Mouse (Mus musculus) liver, embryonic 12.5 days (tissue): Measurements from ENCODE around the gene Tor1aip2. TPM values are rescaled to one million over a fixed set of nuclear protein-coding genes. Genes with fewer than 3 reads are reported as not detected.
A peak's percentile ranks its signal among the peaks of the same experiment; 100 is the strongest.

Experiments used
- ATAC-seq: fragments of 200-750 bp; cut with Nextera tagmentation; 2 replicates; pipeline ENCODE4 v1.8.0; 2017; ENCODE audit warnings: moderate number of reproducible peaks, mild to moderate bottlenecking, moderate library complexity
- H3K27ac ChIP-seq: fragments of 300-500 bp; sonication (generic); 2 replicates; pipeline ENCODE4 v1.5.1; 2016; ENCODE audit warnings: mild to moderate bottlenecking
- H3K27me3 ChIP-seq: fragments of 300-500 bp; sonication (generic); replicated peaks from 2 replicates; pipeline ENCODE4 v1.6.1; 2016; ENCODE audit warnings: mild to moderate bottlenecking, moderate library complexity
- H3K36me3 ChIP-seq: fragments of 300-500 bp; sonication (generic); 2 replicates; pipeline ENCODE4 v1.6.1; 2016; ENCODE audit warnings: mild to moderate bottlenecking, moderate library complexity
- H3K4me1 ChIP-seq: fragments of 300-500 bp; sonication (generic); 2 replicates; pipeline ENCODE4 v1.6.1; 2016
- H3K4me2 ChIP-seq: fragments of 300-500 bp; sonication (generic); 2 replicates; pipeline ENCODE4 v1.6.1; 2016; ENCODE audit warnings: mild to moderate bottlenecking, moderate library complexity
- H3K4me3 ChIP-seq: fragments of 300-500 bp; sonication (generic); 2 replicates; pipeline ENCODE4 v1.5.1; 2016; ENCODE audit warnings: mild to moderate bottlenecking, moderate library complexity
- H3K9ac ChIP-seq: fragments of 300-500 bp; sonication (generic); 2 replicates; pipeline ENCODE4 v1.6.1; 2016; ENCODE audit warnings: mild to moderate bottlenecking, moderate library complexity
- H3K9me3 ChIP-seq: fragments of 300-500 bp; sonication (generic); replicated peaks from 2 replicates; pipeline ENCODE4 v1.6.1; 2016; ENCODE audit warnings: mild to moderate bottlenecking, moderate library complexity
- WGBS: fragments of 180-500 bp; shearing (Covaris S2); methylation state at CpG from one replicate; pipeline ENCODE4 v1.1.7; 2016; ENCODE audit not compliant: insufficient replicate concordance; 5-methylcytosine and 5-hydroxymethylcytosine counted together
- polyA plus RNA-seq: library from polyadenylated mRNA; unstranded; fragments of >200 nt; fragmentation: Nextera tagmentation; extraction: Ambion mirVana; gene quantifications from 2 replicates; pipeline ENCODE4 v1.2.1, GENCODE M21; 2016

Tor1aip2 gene
- polyA plus RNA-seq, 1 experiment from 2014 or later, result 67.4 TPM

- no peak overlapping the region for H3K9ac ChIP-seq
- no peaks in the 10 kb centered on the region for H3K36me3 ChIP-seq
- no peaks in the 10 kb centered on the region for H3K27me3 ChIP-seq
- H3K4me2 ChIP-seq, result no peak overlapping the region
- WGBS, result 52% methylated on average over 3 of the region's 3 CpGs
- no peak for ATAC-seq
- no peak overlapping the region for H3K27ac ChIP-seq
- H3K4me3 ChIP-seq, result no peak overlapping the region
- H3K9me3 ChIP-seq, result no peaks in the 10 kb centered on the region
- peaks cover 3% of the 10 kb centered on the region for H3K4me1 ChIP-seq
These were observed 49.4 kb downstream of the Tor1aip2 start for GRCm38 (mm10) chr1:156084603-156085002.

GRCm38 (mm10) chr1:156085770-156086169 is 50.6 kb downstream of the Tor1aip2 start:
- H3K27me3 ChIP-seq, result no peaks in the 10 kb centered on the region
- WGBS, result 46% methylated on average over 5 of the region's 5 CpGs
- ATAC-seq, result no peak

DNA sequence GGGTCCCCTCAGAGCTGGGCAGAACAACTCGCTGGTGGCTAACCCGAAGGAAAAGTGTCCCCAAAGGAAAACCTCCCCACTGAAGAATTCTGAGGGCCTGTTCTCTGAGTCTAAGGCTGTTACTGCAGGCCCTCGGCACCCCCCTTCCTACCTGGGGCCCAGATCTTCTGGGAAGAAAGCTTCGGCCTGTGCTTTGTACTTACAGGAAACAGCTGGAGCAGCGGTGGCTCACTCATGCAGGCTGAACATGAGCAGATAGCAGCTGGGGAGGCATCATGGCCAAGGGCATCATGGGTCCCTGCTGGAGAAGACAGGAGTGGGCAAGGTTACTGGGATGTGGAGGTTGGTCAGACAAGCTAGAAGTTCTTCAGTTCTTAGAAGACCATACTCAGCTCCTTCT is 52.4 kb downstream of the Tor1aip2 start:
- H3K4me3 ChIP-seq, result no peak overlapping the region
- no peak overlapping the region for H3K27ac ChIP-seq
- no peak overlapping the region for H3K4me2 ChIP-seq
- H3K36me3 ChIP-seq, result no peaks in the 10 kb centered on the region
- no peak overlapping the region for H3K9ac ChIP-seq
- H3K9me3 ChIP-seq, result no peaks in the 10 kb centered on the region
- peaks cover 27% of the 10 kb centered on the region for H3K4me1 ChIP-seq
- H3K27me3 ChIP-seq, result no peaks in the 10 kb centered on the region
- 32% methylated on average over 5 of the region's 5 CpGs for WGBS
- no peak for ATAC-seq

More at GRCm38 (mm10) chr1:156085770-156086169, 50.6 kb downstream of the Tor1aip2 start:
- no peak overlapping the region for H3K27ac ChIP-seq
- no peak overlapping the region for H3K4me3 ChIP-seq
- peaks cover 13% of the 10 kb centered on the region for H3K4me1 ChIP-seq
- H3K4me2 ChIP-seq, result no peak overlapping the region
- H3K9me3 ChIP-seq, result no peaks in the 10 kb centered on the region
- H3K9ac ChIP-seq, result no peak overlapping the region
- no peaks in the 10 kb centered on the region for H3K36me3 ChIP-seq

DNA sequence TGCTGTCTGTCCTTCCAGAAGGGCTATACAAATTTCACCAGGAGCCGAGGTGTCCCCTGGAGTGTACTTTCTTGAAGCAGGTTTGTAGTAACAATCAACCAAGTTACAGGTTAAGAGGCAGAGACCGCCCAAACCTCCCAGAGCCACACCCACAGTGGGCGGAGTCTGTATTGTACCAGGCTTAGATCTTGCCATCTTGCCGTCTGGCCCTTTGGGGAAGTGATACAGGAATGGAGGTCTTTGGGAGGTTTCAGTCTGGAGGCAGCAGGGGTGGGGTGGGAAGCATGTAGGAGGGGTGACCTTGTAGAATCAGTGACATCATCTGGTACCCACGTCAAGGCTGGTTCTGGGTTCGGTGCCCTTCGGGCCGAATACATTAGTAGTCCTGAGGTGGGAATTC is 54.4 kb downstream of the Tor1aip2 start:
- Histone ChIP-seq H3K27ac (no peak overlapping the region), H3K4me3 (no peak overlapping the region), H3K27me3 (no peaks in the 10 kb centered on the region), H3K9ac (no peak overlapping the region), H3K9me3 (no peaks in the 10 kb centered on the region), H3K4me1 (peaks cover 27% of the 10 kb centered on the region), H3K36me3 (no peaks in the 10 kb centered on the region), H3K4me2 (no peak overlapping the region)
- WGBS, result 67% methylated on average over 8 of the region's 8 CpGs
- ATAC-seq, result peak; percentile 48; the same call in 1 of the 2 replicates

GRCm38 (mm10) chr1:156090042-156090441 is 54.8 kb downstream of the Tor1aip2 start:
- no peak overlapping the region for H3K4me3 ChIP-seq
- no peak overlapping the region for H3K9ac ChIP-seq
- no peak overlapping the region for H3K27ac ChIP-seq
- no peak for ATAC-seq
- 80% methylated on average over 4 of the region's 4 CpGs for WGBS
- H3K36me3 ChIP-seq, result no peaks in the 10 kb centered on the region
- no peaks in the 10 kb centered on the region for H3K27me3 ChIP-seq
- H3K4me1 ChIP-seq, result peaks cover 27% of the 10 kb centered on the region
- H3K9me3 ChIP-seq, result no peaks in the 10 kb centered on the region
- no peak overlapping the region for H3K4me2 ChIP-seq

- WGBS, result 14% methylated on average over 4 of the region's 4 CpGs
These were observed 56.6 kb downstream of the Tor1aip2 start for GRCm38 (mm10) chr1:156091811-156092210.

GRCm38 (mm10) chr1:156103763-156104162 is 68.6 kb downstream of the Tor1aip2 start:
- Histone ChIP-seq H3K4me1 (peaks cover 6% of the 10 kb centered on the region; the same call in 1 of the 2 replicates), H3K27me3 (no peaks in the 10 kb centered on the region), H3K27ac (no peak overlapping the region), H3K4me2 (no peak overlapping the region), H3K36me3 (no peaks in the 10 kb centered on the region), H3K4me3 (no peak overlapping the region), H3K9me3 (peaks cover 11% of the 10 kb centered on the region; the same call in 1 of the 2 replicates), H3K9ac (no peak overlapping the region)
- 42% methylated on average over 2 of the region's 2 CpGs for WGBS
- ATAC-seq, result no peak

More at GRCm38 (mm10) chr1:156091811-156092210, 56.6 kb downstream of the Tor1aip2 start:
- no peaks in the 10 kb centered on the region for H3K9me3 ChIP-seq
- H3K4me3 ChIP-seq, result no peak overlapping the region
- H3K4me1 ChIP-seq, result peaks cover 27% of the 10 kb centered on the region
- H3K36me3 ChIP-seq, result no peaks in the 10 kb centered on the region
- no peak overlapping the region for H3K4me2 ChIP-seq
- H3K27me3 ChIP-seq, result no peaks in the 10 kb centered on the region
- no peak overlapping the region for H3K9ac ChIP-seq
- H3K27ac ChIP-seq, result no peak overlapping the region
- ATAC-seq, result peak; percentile 62; the same call in 1 of the 2 replicates

DNA sequence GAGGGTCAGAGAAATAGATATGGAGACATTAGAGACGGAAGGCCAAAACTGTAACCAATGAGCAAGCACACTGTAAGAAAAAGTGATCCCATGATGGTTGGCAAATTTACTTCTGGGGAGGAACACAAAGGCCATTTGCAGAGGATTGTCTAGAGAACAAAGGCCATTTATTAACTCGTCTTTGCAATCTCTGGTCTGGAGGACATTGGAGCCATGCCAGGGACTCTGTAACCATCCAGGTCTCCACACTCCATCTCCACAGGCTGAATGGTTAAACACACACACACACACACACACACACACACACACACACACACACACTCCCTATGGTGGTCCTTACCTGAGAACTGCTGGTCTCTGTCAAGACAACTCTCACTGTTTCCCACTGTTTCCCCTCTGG is 70.2 kb downstream of the Tor1aip2 start:
- H3K4me2 ChIP-seq, result no peak overlapping the region
- H3K9ac ChIP-seq, result no peak overlapping the region
- no peaks in the 10 kb centered on the region for H3K36me3 ChIP-seq
- H3K27me3 ChIP-seq, result no peaks in the 10 kb centered on the region
- peaks cover 11% of the 10 kb centered on the region; the same call in 1 of the 2 replicates for H3K9me3 ChIP-seq
- WGBS, result 62% methylated on average over 2 of the region's 2 CpGs
- peaks cover 9% of the 10 kb centered on the region; the same call in 1 of the 2 replicates for H3K4me1 ChIP-seq
- H3K27ac ChIP-seq, result no peak overlapping the region
- no peak overlapping the region for H3K4me3 ChIP-seq
- ATAC-seq, result no peak

GRCm38 (mm10) chr1:156107424-156107823 is 72.2 kb downstream of the Tor1aip2 start:
- Histone ChIP-seq H3K4me2 (no peak overlapping the region), H3K9ac (no peak overlapping the region), H3K27ac (no peak overlapping the region), H3K4me1 (peaks cover 9% of the 10 kb centered on the region; the same call in 1 of the 2 replicates), H3K4me3 (no peak overlapping the region), H3K27me3 (no peaks in the 10 kb centered on the region), H3K36me3 (no peaks in the 10 kb centered on the region), H3K9me3 (no peaks in the 10 kb centered on the region)
- no peak for ATAC-seq
- WGBS, result 75% methylated on average over 2 of the region's 2 CpGs

GRCm38 (mm10) chr1:156108400-156108799 is 73.2 kb downstream of the Tor1aip2 start:
- Histone ChIP-seq H3K4me2 (peak overlapping the region; percentile 8; the same call in 1 of the 2 replicates), H3K27ac (no peak overlapping the region), H3K36me3 (no peaks in the 10 kb centered on the region), H3K9ac (no peak overlapping the region), H3K4me1 (peaks cover 10% of the 10 kb centered on the region; the same call in 1 of the 2 replicates), H3K9me3 (no peaks in the 10 kb centered on the region), H3K4me3 (no peak overlapping the region), H3K27me3 (no peaks in the 10 kb centered on the region)
- ATAC-seq, result no peak
- WGBS, result 39% methylated on average over 10 of the region's 10 CpGs

DNA sequence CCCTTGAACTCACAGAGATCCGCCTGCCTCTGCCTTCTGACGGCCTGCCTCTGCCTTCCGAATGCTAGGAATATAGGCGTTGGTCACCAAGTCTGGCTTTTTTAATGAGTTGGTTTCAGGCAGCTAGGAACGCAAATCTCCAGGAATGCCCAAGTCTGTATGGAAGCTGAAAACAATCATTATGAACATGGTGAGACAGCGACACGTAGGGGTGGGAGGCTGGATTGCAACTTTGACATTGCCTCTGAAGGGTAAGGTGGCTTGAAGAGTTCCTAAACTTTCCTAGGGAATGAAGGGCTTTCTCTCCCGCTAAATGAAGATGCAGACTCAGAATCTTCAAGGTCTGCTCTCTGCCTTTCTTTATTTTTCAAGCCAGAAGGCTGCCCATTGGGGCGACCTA is 75.9 kb downstream of the Tor1aip2 start:
- Histone ChIP-seq H3K27ac (no peak overlapping the region), H3K9ac (no peak overlapping the region), H3K9me3 (no peaks in the 10 kb centered on the region), H3K4me2 (no peak overlapping the region), H3K36me3 (no peaks in the 10 kb centered on the region), H3K4me1 (peaks cover 36% of the 10 kb centered on the region), H3K4me3 (no peak overlapping the region), H3K27me3 (no peaks in the 10 kb centered on the region)
- no peak for ATAC-seq
- 69% methylated on average over 9 of the region's 9 CpGs for WGBS

- no peaks in the 10 kb centered on the region for H3K27me3 ChIP-seq
- no peak overlapping the region for H3K27ac ChIP-seq
- 63% methylated on average over 12 of the region's 12 CpGs for whole genome bisulfite sequencing
- no peak overlapping the region for H3K4me2 ChIP-seq
- H3K36me3 ChIP-seq, result no peaks in the 10 kb centered on the region
- H3K4me3 ChIP-seq, result no peak overlapping the region
- peaks cover 43% of the 10 kb centered on the region for H3K4me1 ChIP-seq
- no peaks in the 10 kb centered on the region for H3K9me3 ChIP-seq
- H3K9ac ChIP-seq, result no peak overlapping the region
- no peak for ATAC-seq
These were observed 76.5 kb downstream of the Tor1aip2 start for GRCm38 (mm10) chr1:156111728-156112127.

- Histone ChIP-seq H3K27ac (no peak overlapping the region), H3K4me3 (no peak overlapping the region), H3K4me1 (peaks cover 47% of the 10 kb centered on the region), H3K9me3 (no peaks in the 10 kb centered on the region), H3K4me2 (no peak overlapping the region), H3K27me3 (no peaks in the 10 kb centered on the region), H3K9ac (no peak overlapping the region), H3K36me3 (no peaks in the 10 kb centered on the region)
- 73% methylated on average over 7 of the region's 7 CpGs for WGBS
- ATAC-seq, result no peak
These were observed 76.9 kb downstream of the Tor1aip2 start for GRCm38 (mm10) chr1:156112142-156112541.
